Mouse (Mus musculus) c-Kit-negative CD71-positive TER-119-positive erythroid progenitor cells, embryonic 14.5 days (primary cell): ENCODE results near the gene Tmem243.
"Not testable (repeated sequence)": the region's sequence is repeated elsewhere in the genome, so short reads cannot be mapped to it uniquely, and the experiment has no call there.

ENCODE experiments used
- DNase-seq: peaks from one replicate; pipeline ENCODE4 v3.0.0-alpha.2; 2013; ENCODE audit warnings: low read depth, low spot score

Gene Tmem243

GRCm38 (mm10) chr5:9169328-9170005, 69.0 kb downstream of the Tmem243 start:
- DNase-seq, result not testable (repeated sequence)

- DNase-seq, result no peak
Observed at GRCm38 (mm10) chr5:9173295-9173694, 72.8 kb downstream of the Tmem243 start.

GRCm38 (mm10) chr5:9186467-9186866, 86.0 kb downstream of the Tmem243 start:
- no peak for DNase-seq
